Mouse (Mus musculus) stomach, embryonic 15.5 days (tissue): ENCODE measurements around the gene Tmem11. TPM values are rescaled to one million over a fixed set of nuclear protein-coding genes. Genes with fewer than 3 reads are reported as not detected.

Experiments
- ATAC-seq: fragments of 200-750 bp; cut with Nextera tagmentation; 2 replicates; pipeline ENCODE4 v1.8.0; 2017; ENCODE audit warnings: low read depth, moderate number of reproducible peaks, moderate TSS enrichment; ENCODE audit not compliant: insufficient read depth, low FRiP score
- H3K27ac ChIP-seq: fragments of 300-500 bp; sonication (generic); 2 replicates; pipeline ENCODE4 v1.5.1; 2015; ENCODE audit warnings: mild to moderate bottlenecking, inconsistent platforms
- H3K27me3 ChIP-seq: fragments of 300-500 bp; sonication (generic); replicated peaks from 2 replicates; pipeline ENCODE4 v1.6.1; 2015; ENCODE audit warnings: inconsistent platforms
- H3K36me3 ChIP-seq: fragments of 300-500 bp; sonication (generic); 2 replicates; pipeline ENCODE4 v1.6.1; 2015; ENCODE audit warnings: inconsistent platforms
- H3K4me1 ChIP-seq: fragments of 300-500 bp; sonication (generic); 2 replicates; pipeline ENCODE4 v1.6.1; 2015; ENCODE audit warnings: inconsistent platforms
- H3K4me2 ChIP-seq: fragments of 300-500 bp; sonication (generic); 2 replicates; pipeline ENCODE4 v1.6.1; 2015; ENCODE audit warnings: mild to moderate bottlenecking, inconsistent platforms
- H3K4me3 ChIP-seq: fragments of 300-500 bp; sonication (generic); replicated peaks from 2 replicates; pipeline ENCODE4 v1.5.1; 2015; ENCODE audit warnings: inconsistent platforms
- H3K9ac ChIP-seq: fragments of 300-500 bp; sonication (generic); 2 replicates; pipeline ENCODE4 v1.6.1; 2015; ENCODE audit warnings: inconsistent platforms
- H3K9me3 ChIP-seq: fragments of 300-500 bp; sonication (generic); 2 replicates; pipeline ENCODE4 v1.6.1; 2016; ENCODE audit warnings: inconsistent platforms
- WGBS: fragments of 180-500 bp; shearing (Covaris S2); methylation state at CpG from one replicate; pipeline ENCODE4 v1.1.7; 2015; 5-methylcytosine and 5-hydroxymethylcytosine counted together
- polyA plus RNA-seq: library from polyadenylated mRNA; unstranded; fragments of >200 nt; fragmentation: Nextera tagmentation; extraction: Ambion mirVana; gene quantifications from 2 replicates; pipeline ENCODE4 v1.2.1, GENCODE M21; 2015

Tmem11 gene
- polyA plus RNA-seq, 1 experiment from 2014 or later, result 60.8 TPM

- 55% methylated on average over 3 of the region's 3 CpGs for WGBS
- no peak overlapping the region for H3K4me3 ChIP-seq
Measured at GRCm38 (mm10) chr11:60856587-60856986, 22.5 kb downstream of the Tmem11 start.

DNA sequence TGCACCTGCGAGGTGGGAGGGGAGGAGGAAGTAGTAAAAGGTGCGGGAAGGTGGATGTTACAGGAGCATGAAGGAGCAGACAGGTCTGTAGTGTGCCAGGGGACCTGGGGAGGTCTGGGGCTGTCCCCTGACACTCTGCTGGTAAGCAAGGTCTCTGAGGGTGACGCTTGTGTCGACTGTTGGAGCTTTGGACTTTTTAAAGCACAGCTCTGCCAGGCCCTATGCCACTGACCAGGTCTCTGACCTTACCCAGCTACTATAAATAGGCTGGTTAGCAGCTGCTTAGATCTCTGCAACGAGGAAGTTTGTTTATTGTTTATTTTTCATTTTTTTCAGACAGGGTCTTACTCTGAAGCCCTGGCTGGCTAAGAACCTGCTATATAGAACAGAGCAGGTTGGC is 33.7 kb downstream of the Tmem11 start:
- Histone ChIP-seq H3K4me2 (no peak overlapping the region), H3K27ac (no peak overlapping the region), H3K4me1 (no peaks in the 10 kb centered on the region), H3K27me3 (no peaks in the 10 kb centered on the region), H3K9me3 (no peaks in the 10 kb centered on the region), H3K4me3 (no peak overlapping the region), H3K9ac (no peak overlapping the region), H3K36me3 (peaks cover 3% of the 10 kb centered on the region; the same call in 1 of the 2 replicates)
- no peak for ATAC-seq
- 90% methylated on average over 5 of the region's 5 CpGs for WGBS

More at GRCm38 (mm10) chr11:60856587-60856986, 22.5 kb downstream of the Tmem11 start:
- peaks cover 23% of the 10 kb centered on the region for H3K36me3 ChIP-seq
- H3K27ac ChIP-seq, result no peak overlapping the region
- no peaks in the 10 kb centered on the region for H3K4me1 ChIP-seq
- no peaks in the 10 kb centered on the region for H3K9me3 ChIP-seq
- H3K27me3 ChIP-seq, result no peaks in the 10 kb centered on the region
- H3K9ac ChIP-seq, result no peak overlapping the region
- no peak for ATAC-seq
- no peak overlapping the region for H3K4me2 ChIP-seq

GRCm38 (mm10) chr11:60843412-60843811 is 35.7 kb downstream of the Tmem11 start:
- Histone ChIP-seq H3K4me1 (no peaks in the 10 kb centered on the region), H3K27me3 (no peaks in the 10 kb centered on the region), H3K4me3 (no peak overlapping the region), H3K27ac (no peak overlapping the region), H3K4me2 (no peak overlapping the region), H3K9ac (no peak overlapping the region), H3K9me3 (no peaks in the 10 kb centered on the region), H3K36me3 (peaks cover 3% of the 10 kb centered on the region; the same call in 1 of the 2 replicates)
- ATAC-seq, result no peak
- 86% methylated on average over 5 of the region's 5 CpGs for WGBS

GRCm38 (mm10) chr11:60841467-60842200 is 37.4 kb downstream of the Tmem11 start:
- 75% methylated on average over 12 of the region's 12 CpGs for WGBS
- peaks cover 2% of the 10 kb centered on the region; the same call in 1 of the 2 replicates for H3K36me3 ChIP-seq
- no peak overlapping the region for H3K4me2 ChIP-seq
- no peak overlapping the region for H3K27ac ChIP-seq
- no peak for ATAC-seq
- no peak overlapping the region for H3K9ac ChIP-seq
- no peaks in the 10 kb centered on the region for H3K9me3 ChIP-seq
- H3K4me1 ChIP-seq, result no peaks in the 10 kb centered on the region
- H3K27me3 ChIP-seq, result no peaks in the 10 kb centered on the region
- no peak overlapping the region for H3K4me3 ChIP-seq

GRCm38 (mm10) chr11:60837644-60838406 is 41.2 kb downstream of the Tmem11 start:
- WGBS, result 81% methylated on average over 10 of the region's 10 CpGs
- Histone ChIP-seq H3K27ac (no peak overlapping the region), H3K36me3 (no peaks in the 10 kb centered on the region), H3K9me3 (no peaks in the 10 kb centered on the region), H3K4me1 (no peaks in the 10 kb centered on the region), H3K4me2 (no peak overlapping the region), H3K4me3 (no peak overlapping the region), H3K9ac (no peak overlapping the region), H3K27me3 (no peaks in the 10 kb centered on the region)
- ATAC-seq, result peak; percentile 43

DNA sequence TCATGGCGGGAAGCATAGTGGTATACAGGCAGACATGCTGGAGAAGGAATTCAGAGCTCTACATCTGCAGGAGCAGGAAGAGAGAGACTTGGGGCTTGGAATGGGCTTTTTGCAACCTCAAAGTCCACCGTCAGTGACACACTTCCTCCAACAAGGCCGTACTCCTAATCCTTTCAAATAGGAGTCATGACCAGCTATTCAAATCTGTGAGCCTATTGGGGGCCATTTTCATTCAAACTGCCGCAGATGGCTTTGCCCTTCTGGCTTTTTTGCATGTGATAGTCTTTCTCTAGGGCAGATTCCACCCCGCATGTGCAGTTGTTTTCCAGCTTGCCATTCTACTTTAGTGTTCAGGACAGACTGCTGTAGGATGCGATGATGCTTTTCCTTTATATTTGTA is 42.2 kb downstream of the Tmem11 start:
- H3K4me2 ChIP-seq, result no peak overlapping the region
- no peak for ATAC-seq
- no peaks in the 10 kb centered on the region for H3K36me3 ChIP-seq
- WGBS, result 90% methylated on average over 6 of the region's 6 CpGs
- H3K9ac ChIP-seq, result no peak overlapping the region
- H3K27ac ChIP-seq, result no peak overlapping the region
- no peaks in the 10 kb centered on the region for H3K4me1 ChIP-seq
- no peaks in the 10 kb centered on the region for H3K27me3 ChIP-seq
- H3K9me3 ChIP-seq, result no peaks in the 10 kb centered on the region
- no peak overlapping the region for H3K4me3 ChIP-seq

DNA sequence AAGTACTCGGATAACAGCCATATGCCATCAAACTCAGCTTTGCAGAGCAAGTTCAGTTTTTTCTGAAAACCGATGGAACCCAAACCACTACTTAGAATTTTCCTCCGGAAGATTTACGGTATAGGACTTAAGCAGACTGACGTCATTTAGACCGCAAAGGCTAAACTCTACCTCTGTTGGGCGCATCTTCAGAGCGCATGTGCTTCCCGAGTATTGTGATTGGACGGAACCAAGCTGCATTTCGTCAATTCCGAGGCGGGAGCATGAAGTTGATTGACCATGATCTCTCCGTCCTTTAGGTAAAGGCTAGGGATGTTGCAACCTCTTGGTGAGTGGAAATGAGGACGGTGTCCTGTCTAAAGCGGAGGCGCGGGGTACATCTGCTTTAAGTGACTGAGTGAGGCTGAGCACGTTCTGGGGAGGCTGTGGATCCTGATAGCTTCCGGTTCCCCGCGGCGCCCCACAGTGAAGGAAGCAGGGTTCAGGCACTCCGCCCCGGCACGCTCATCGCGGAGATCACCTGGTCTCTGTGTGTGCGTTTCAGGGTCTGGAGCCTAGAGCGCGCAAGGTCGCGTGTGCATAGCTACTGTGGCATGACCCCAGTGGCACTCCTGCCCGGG is 48.5 kb downstream of the Tmem11 start, which contains the start of gene Dhrs7b:
Dhrs7b (plus strand) TSS at position 199 of the 620 bp plus-strand sequence.
- WGBS, result under 1% methylated on average over 34 of the region's 34 CpGs
- ATAC-seq, result peak; percentile 97
- no peaks in the 10 kb centered on the region for H3K9me3 ChIP-seq
- H3K36me3 ChIP-seq, result no peaks in the 10 kb centered on the region
- peak within 1 kb of the TSS; percentile 87 for H3K27ac ChIP-seq
- H3K4me2 ChIP-seq, result peak within 1 kb of the TSS; percentile 62
- H3K4me1 ChIP-seq, result peaks cover 6% of the 10 kb centered on the region; the same call in 1 of the 2 replicates
- H3K4me3 ChIP-seq, result peak within 1 kb of the TSS; percentile 84
- no peaks in the 10 kb centered on the region for H3K27me3 ChIP-seq
- peak within 1 kb of the TSS; percentile 88 for H3K9ac ChIP-seq

- Histone ChIP-seq H3K4me2 (no peak overlapping the region), H3K4me3 (no peak overlapping the region), H3K27ac (no peak overlapping the region), H3K4me1 (peaks cover 6% of the 10 kb centered on the region; the same call in 1 of the 2 replicates), H3K27me3 (no peaks in the 10 kb centered on the region), H3K36me3 (no peaks in the 10 kb centered on the region), H3K9me3 (no peaks in the 10 kb centered on the region), H3K9ac (no peak overlapping the region)
- 28% methylated on average over 2 of the region's 2 CpGs for WGBS
- no peak for ATAC-seq
Measured at GRCm38 (mm10) chr11:60828903-60829302, 50.2 kb downstream of the Tmem11 start.

- ATAC-seq, result no peak
- 66% methylated on average over 4 of the region's 4 CpGs for WGBS
- Histone ChIP-seq H3K9ac (no peak overlapping the region), H3K4me2 (no peak overlapping the region), H3K4me1 (peaks cover 6% of the 10 kb centered on the region; the same call in 1 of the 2 replicates), H3K4me3 (no peak overlapping the region), H3K36me3 (no peaks in the 10 kb centered on the region), H3K9me3 (no peaks in the 10 kb centered on the region), H3K27ac (no peak overlapping the region), H3K27me3 (no peaks in the 10 kb centered on the region)
Measured at GRCm38 (mm10) chr11:60827241-60827945, 51.7 kb downstream of the Tmem11 start.

GRCm38 (mm10) chr11:60826700-60827099 is 52.4 kb downstream of the Tmem11 start:
- no peak overlapping the region for H3K27ac ChIP-seq
- 65% methylated on average over 1 of the region's 1 CpGs for WGBS
- no peaks in the 10 kb centered on the region for H3K9me3 ChIP-seq

GRCm38 (mm10) chr11:60825191-60825590 is 53.9 kb downstream of the Tmem11 start:
- no peaks in the 10 kb centered on the region for H3K36me3 ChIP-seq
- no peaks in the 10 kb centered on the region for H3K4me1 ChIP-seq
- peak overlapping the region; percentile 59 for H3K27ac ChIP-seq
- ATAC-seq, result peak; percentile 89
- no peaks in the 10 kb centered on the region for H3K9me3 ChIP-seq
- WGBS, result 46% methylated on average over 3 of the region's 3 CpGs
- H3K9ac ChIP-seq, result 0 out of 2 replicates have a peak overlapping the region, but pooled peaks have one; percentile 9
- H3K27me3 ChIP-seq, result no peaks in the 10 kb centered on the region
- no peak overlapping the region for H3K4me2 ChIP-seq
- H3K4me3 ChIP-seq, result no peak overlapping the region

More at GRCm38 (mm10) chr11:60826700-60827099, 52.4 kb downstream of the Tmem11 start:
- no peak for ATAC-seq
- Histone ChIP-seq H3K27me3 (no peaks in the 10 kb centered on the region), H3K4me3 (no peak overlapping the region), H3K36me3 (no peaks in the 10 kb centered on the region), H3K4me2 (no peak overlapping the region), H3K4me1 (peaks cover 6% of the 10 kb centered on the region; the same call in 1 of the 2 replicates), H3K9ac (no peak overlapping the region)
